Mouse (Mus musculus) layer of hippocampus, postnatal 14 days (tissue): ENCODE measurements around the gene Pkp1. TPM values are rescaled to one million over a fixed set of nuclear protein-coding genes. Genes with fewer than 3 reads are reported as not detected.

Experiments
- DNase-seq, 2 experiments: peaks; one replicate each; pipeline ENCODE4 v3.0.0; 2021 to 2022; ENCODE audit warnings: low spot score in 2 of 2, mixed read lengths in 1 of 2
- total RNA-seq, 2 experiments: library from RNA; stranded (reverse); gene quantifications; 2 replicates each; pipeline ENCODE4 v1.2.3; 2021

Gene Pkp1
- total RNA-seq, 2 experiments from 2014 or later = 0.16 TPM; not detected in 1

- DNase-seq = no peak
Observed at GRCm38 (mm10) chr1:135913657-135914056, 5.3 kb downstream of the Pkp1 start.

GRCm38 (mm10) chr1:135909381-135909780, 9.6 kb downstream of the Pkp1 start:
- no peak for DNase-seq

- DNase-seq = peak; percentile 28 to 75
Observed at GRCm38 (mm10) chr1:135906736-135907135, 12.3 kb downstream of the Pkp1 start.

- DNase-seq = no peak
Observed at GRCm38 (mm10) chr1:135899991-135900515, 19.0 kb downstream of the Pkp1 start.

- DNase-seq = no peak
Observed at GRCm38 (mm10) chr1:135899295-135899694, 19.7 kb downstream of the Pkp1 start.

GRCm38 (mm10) chr1:135895367-135895766, 23.6 kb downstream of the Pkp1 start:
- no peak for DNase-seq

- no peak for DNase-seq
Observed at GRCm38 (mm10) chr1:135893377-135893776, 25.6 kb downstream of the Pkp1 start.

GRCm38 (mm10) chr1:135892764-135893163, 26.2 kb downstream of the Pkp1 start:
- no peak for DNase-seq

DNA sequence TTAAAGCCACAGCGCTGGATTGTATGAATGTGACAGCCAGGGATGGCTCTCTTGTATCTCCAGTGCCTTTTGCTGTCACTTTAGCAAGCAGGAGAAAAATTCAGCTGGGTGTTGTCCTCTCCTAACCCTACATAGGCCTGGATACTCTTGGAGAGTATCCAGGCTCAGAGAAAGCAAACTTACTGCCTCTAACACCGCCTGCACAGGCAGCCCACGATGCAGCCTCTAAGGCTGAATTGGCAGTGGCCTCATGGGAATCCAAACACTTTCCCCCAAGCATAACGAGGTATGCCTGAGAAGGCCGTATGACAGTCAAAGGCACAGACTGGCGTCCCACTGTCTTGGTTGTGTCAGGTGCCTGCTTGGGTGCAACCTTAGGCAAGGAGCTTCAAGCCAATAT, 26.8 kb downstream of the Pkp1 start:
- no peak for DNase-seq

GRCm38 (mm10) chr1:135891424-135892216, 27.4 kb downstream of the Pkp1 start:
- DNase-seq = no peak

DNA sequence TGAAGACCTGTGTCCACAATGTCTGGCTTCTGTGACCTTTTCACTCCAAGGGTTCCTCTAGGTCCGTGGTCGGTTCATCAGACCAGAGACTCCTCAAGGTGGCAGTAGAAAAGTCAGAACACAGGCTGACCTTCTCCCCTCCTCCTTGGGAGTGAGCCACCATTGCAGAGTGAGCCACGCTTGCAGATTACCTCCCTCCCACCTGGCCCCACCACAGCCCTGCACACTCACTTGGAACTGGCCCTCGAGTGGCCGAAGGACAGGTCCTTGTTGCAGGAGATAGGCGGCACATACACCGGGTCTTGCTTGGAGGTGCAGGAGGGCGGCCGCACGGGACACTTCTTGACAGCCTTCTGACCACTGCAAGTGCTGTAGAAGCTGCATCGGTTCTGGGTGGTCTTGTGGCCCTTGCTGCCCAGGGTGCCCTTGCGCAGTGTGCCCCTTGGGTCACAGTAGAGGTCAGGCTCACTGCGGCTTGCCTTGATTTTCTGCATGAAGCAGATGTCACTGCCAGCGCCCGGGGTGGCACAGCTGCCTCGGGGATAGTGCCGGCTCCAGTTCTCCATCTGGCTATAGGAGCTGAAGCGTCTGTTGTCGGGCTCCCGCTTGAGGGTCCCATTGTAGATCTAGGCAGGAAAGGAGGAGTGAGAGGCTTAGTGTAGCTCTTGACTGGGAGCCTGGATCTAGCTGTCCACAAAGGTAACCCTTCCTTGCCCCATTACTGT, 29.4 kb downstream of the Pkp1 start:
- DNase-seq = no peak

DNA sequence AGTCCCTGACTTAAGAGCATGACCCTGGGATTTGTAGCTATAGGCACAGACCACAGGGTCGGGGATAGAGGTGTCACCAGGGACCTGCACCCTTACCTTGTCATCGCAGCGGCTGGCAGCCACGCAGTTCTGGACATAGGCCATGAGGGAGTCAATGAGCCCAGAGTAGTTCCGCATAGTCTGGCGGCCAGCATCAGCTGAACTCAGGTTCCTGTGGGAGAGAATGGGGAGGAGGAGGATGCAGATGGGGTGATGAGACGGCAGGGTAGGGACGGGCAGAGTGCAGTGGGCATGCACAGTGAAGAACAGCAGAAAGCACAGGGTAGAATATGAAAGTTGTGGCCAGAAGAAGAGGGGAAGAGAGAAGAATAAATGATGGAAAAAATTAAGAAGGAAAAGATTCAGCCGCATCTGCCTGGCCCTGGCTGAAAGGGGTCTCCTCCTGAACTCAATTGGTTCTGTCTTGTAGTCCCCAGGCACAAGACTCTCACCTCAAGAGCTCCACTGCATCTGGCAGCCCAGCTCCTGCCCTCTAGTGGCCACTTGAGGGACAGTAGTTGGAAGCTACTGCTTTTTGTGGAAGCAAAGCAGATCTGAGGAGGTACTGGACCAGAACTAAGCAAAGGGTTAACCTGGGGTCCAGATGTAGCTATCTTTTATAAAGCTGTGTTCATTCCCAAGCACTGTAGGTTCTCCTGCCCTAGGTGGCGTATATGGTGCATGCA, 36.5 kb downstream of the Pkp1 start:
- DNase-seq = peak; percentile 24 to 54

DNA sequence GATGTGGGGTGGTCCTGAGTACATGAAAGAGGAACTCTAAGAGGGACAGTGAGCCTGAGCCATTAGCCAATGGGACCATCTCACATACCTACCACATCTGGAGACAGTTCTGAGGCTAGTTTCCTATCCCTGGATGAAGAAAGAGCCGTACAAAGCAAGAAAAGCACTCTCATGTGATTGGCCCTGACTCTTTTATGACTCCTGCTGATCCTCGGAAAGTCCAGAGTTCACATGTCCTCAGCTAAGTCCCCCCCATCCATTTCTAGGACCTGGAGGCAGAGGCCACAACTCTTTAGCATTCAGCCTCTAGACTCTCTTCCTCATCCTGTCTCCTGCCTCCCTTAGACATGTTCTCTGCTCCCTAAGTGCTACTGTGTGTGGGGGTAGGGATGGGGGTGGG, 41.8 kb downstream of the Pkp1 start:
- DNase-seq = no peak

DNA sequence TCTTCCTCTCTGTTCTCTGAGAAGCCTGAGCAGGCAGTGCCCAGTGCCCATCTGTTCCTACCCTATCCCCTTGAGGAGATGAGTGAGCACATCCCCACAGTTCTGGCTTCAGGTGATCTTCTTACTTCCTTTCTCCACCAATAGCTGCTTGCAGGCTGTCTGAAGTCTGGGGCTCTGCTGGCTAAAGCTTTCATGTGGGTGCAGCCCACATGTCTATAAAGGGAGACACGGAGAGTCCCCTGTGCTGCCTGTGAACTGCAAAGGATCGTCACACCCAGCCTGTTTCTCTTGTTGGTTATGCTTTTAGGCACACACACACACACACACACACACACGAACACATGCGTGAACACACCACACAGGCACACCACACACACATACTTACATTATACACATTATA, 46.0 kb downstream of the Pkp1 start:
- DNase-seq = no peak

- DNase-seq = no peak
Observed at GRCm38 (mm10) chr1:135868570-135868969, 50.4 kb downstream of the Pkp1 start.

DNA sequence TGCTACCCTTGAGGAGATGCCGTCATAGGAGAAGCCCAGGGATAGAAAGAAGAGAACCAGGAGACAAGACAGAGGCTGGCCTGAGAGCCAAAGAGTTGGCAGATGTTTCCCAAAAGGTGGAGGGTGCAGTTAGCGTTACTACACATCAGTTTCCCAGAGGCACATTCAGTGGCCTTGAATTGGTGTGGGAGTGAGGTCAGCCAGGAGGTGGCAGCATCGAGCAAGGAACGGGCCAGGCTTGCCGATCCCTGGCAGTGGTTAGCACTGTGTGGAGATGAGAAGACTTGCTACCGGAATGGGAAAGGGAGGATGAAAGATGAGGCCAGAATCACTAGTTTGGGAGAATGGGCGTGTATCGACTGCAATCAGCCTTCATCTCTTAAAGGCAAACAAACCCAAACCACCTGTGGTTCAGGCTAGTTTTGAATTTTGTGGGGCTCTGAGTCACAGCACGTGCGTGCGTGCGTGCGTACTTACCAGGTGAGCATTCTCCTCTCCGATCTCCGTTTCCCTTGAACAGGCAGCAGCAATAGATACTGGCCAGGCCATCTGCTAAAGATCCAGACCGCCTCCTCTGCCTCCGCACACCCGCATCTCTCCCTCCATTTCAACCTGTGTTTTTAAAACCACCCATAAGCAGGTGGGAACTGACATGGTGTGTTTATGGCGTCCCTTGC, 53.4 kb downstream of the Pkp1 start:
- DNase-seq = peak; percentile 76 to 88

DNA sequence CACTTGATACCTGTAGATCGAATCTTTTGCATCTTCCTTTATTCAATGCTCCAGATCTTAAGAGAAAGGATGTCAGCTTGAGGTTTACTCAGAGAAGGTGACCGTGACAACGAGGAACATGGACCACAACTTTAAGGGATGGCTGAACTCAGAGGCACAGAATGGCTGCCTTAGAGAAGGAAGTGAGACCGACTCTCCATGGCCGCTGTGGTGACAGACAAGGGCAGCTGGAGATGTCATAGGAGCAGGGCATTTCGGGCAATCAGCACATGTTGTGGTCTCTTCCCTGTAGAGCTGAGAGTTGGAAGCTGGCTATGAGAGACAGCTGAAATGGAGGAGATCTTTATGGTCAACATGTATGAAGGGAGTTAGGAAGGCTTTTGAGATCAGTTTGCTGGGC, 54.2 kb downstream of the Pkp1 start:
- no peak for DNase-seq

GRCm38 (mm10) chr1:135863786-135864335, 55.1 kb downstream of the Pkp1 start:
- DNase-seq = no peak

DNA sequence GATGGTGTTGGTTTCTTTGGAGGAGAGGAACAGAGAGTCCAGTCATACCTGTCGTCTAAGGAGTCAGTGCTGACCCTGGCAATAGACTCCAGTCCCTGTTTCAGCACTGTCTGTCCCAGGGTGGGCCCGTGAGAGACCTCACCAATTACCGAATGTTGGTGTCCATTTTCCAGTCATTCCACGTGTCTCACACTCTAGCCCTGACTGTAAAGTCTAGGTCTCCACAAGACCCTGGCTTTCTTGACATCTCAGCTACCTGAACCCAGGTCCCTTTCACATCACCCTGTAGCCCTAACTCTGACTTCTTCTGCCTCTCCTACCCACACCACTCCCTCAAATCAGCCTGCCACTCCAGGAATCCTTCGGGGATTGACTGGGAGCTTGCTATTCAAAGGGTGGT, 56.4 kb downstream of the Pkp1 start:
- no peak for DNase-seq

GRCm38 (mm10) chr1:135861980-135862552, 56.9 kb downstream of the Pkp1 start:
- no peak for DNase-seq
